Mouse (Mus musculus): ENCODE measurements at regions not wholly inside any gene's neighbourhood (a gene's known extent, or its start where the extent isn't known, plus 50 kb on each side); places are given as distances from the start of the nearest gene placed in this dataset.
A peak's percentile ranks its signal among the peaks of the same experiment; 100 is the strongest.

DNA sequence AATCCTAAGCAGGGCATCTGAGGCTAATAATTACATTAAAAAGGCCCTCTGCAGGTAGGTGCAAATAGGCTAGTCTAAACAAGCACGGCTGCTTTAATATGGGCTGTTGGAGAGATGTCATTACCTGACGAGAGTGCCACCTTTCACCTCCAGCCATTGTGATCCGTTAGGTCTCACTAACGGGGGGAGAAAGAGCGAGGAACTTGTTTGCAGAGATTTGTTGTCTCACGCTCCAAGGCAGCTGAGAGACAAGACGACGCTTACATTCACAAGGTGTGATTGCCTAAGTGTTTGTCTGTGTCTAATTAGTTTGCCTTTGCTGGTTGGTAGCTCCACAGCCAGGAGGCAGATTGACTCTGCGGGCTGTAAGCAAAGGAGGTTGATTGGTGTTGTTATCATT is 180.3 kb downstream of the Zfp326 start:
- DNase-seq (ENCODE audit: low read depth, low spot score): no peak

DNA sequence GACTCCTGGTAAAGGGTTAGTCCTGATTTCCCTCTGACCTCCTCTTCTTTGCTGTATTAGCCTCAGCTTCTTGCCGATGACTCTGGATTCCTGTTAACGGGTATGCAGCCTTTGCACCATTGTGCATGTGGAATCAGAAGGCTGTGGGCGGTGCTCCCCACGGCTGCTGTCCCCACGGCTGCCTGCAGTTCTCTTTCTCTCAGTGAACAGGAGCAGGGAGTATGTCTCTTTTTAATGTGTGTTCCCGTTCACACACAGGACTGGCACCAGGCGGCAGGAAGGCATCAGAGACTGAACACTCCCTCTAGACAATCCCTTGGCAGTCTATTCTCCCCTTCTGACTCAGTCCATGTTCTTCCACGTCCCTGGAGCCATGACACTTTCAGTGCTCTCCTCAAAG is 178.9 kb downstream of the Zfp326 start:
- DNase-seq (ENCODE audit: low read depth, low spot score): no peak

DNA sequence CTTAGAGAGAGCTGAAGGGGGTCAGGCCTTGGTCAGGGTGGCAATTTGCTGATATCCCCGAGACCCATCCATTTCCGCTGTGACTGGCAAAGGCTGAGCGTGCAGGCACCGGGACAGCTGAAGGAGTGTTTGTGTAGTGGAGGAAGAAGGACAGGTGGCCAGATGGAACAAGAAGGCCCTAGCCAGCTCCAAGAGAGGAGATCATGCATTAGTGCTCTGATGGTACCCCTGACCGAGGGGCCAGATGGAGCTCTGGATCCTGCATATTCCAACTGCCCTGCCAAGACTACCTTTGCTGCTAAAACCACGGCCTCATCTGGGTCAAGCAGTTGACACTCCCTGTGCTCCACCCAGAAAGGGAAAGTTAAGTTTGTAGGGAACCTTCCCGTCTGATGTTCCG is 174.7 kb downstream of the Zfp326 start:
- no peak for DNase-seq (ENCODE audit: low read depth, low spot score)

DNA sequence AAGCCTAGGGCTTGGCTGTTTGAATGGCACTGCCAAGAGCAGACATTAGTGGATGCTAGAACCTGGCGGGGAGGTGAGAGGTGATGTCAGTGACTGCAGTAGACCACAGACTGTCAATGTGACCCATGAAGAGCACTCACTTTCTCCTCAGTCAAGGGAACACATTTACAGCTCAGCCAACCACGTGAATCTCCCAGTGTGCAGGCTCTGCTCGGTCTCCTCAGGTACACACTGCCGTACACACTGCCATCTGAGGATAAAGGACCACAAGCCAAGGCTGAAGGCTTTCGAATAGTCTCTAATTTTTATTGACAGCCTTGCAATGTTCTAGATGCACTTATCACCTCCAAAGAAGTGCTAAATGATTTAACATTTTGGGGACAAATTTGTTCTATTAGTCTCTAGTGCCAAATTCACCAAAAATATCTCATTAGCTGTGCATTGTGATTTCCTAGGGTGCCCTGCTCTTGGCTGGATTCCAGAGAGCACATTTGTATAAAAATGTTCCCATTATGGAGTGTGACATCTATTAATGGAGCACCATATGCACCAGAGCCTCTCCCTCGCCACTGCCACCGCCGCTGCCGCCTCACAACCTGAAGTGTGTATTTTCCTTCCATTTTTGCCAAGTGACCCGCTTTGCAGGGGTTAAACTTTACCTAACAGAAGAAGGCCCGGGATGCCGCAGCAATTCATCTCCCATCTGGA is 168.7 kb downstream of the Zfp326 start:
- no peak for DNase-seq (ENCODE audit: low read depth, low spot score)

DNA sequence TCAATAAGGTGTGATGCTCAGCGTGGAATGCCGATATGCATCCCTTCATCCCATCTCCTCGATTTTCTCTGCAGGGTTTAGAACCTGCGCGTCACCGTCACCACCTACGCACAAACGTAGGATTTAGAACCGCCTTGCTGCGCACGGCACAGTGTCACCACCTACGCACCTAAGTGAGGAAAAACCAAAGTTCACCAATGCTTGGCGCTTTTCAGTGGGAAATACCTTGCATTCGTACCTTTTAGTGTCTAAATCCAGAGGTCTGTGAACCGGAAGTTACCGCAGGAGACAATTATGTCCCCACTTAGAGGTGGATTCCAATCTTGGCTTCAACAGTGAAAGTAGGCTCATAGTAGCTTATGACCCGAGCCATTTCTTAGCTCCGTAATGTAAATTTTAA is 162.0 kb downstream of the Zfp326 start:
- DNase-seq (ENCODE audit: low read depth, low spot score): no peak

DNA sequence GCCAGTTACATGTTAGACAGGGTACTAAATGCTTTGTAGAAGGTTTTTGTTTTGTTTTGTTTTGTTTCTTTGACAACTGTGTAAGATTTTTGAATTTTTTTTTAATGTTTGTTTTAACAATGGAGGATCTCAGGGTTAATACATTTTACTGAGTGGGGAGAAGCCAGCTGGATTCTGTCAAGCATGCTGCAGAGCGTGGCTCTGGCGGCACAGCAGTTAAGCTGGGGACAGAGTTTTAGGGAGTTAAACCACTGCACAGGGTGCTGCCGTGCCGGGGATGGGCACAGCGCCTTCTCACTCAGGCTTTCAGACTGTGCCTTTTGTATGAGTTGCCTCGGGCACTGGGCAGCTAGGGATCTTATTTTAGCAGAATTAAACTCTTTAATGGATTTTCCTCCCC is 159.8 kb downstream of the Zfp326 start:
- DNase-seq (ENCODE audit: low read depth, low spot score): no peak

DNA sequence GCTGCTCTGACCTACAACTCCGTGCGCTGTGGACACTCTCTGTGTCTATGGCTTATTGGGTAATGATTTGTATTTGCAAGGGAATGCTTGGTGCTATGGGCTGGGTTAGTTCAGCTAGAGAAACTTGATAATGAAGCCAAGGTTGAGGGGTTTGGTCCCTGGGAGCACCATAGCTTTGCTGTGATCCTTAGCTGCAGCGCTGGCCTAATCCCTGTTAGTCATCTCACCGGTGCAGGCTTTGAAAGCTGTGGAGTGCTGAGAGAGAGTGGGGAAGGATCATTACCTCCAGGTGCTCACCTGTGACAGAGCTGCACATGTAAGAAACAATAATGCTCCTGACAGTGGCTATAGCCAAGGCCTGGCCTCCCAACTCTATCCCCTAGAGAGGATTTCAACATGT is 156.6 kb downstream of the Zfp326 start:
- DNase-seq (ENCODE audit: low read depth, low spot score): no peak

DNA sequence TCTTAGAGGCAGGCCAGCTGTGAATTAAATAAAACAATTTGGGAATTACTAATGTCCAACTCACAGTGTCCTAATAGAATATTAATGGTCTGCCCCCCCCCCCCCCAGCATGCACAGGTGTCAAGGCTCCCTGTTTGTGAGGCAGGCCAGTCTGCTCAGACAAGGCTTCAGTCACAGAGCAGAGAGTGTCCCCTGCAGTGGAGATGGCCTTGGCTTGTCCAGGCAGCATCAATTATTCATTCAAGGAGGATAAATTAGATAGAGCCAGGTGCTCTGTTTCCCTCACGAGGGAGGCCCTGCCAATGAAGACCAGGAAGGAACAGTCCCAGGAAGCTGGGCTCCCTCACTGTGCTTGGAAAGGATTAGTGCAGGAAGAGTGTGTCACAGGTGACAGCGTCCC is 150.5 kb downstream of the Zfp326 start:
- DNase-seq (ENCODE audit: low read depth, low spot score): no peak

DNA sequence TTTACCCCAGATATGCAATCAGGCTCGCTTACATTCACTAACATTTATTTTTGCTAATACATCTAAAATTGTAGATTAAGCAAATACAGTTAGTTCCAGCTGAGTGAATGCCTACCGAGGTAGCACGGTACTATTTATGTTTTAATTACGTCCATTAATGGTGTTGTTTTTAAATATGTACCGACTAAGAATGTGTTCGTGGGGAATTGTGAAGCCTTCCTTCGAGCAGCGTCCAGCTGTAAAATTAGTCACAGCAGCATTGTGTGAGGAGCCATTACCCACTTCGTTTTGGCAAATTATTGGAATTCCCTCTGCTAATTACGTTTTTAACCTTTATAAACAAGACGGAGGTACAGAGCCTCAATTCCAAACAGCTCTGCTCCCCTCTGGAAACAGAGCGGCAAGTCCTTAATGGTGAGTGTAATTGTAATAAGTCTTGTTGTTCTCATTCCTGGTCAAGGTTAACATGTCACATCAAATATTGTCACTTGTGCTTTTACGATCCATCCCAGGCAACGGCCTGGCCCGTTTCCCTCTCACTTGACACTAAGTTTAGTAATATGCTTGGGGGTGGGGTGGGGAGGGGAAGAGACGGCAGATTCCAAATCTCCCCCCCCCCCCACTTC is 128.0 kb downstream of the Zfp326 start:
- no peak for DNase-seq (ENCODE audit: low read depth, low spot score)

DNA sequence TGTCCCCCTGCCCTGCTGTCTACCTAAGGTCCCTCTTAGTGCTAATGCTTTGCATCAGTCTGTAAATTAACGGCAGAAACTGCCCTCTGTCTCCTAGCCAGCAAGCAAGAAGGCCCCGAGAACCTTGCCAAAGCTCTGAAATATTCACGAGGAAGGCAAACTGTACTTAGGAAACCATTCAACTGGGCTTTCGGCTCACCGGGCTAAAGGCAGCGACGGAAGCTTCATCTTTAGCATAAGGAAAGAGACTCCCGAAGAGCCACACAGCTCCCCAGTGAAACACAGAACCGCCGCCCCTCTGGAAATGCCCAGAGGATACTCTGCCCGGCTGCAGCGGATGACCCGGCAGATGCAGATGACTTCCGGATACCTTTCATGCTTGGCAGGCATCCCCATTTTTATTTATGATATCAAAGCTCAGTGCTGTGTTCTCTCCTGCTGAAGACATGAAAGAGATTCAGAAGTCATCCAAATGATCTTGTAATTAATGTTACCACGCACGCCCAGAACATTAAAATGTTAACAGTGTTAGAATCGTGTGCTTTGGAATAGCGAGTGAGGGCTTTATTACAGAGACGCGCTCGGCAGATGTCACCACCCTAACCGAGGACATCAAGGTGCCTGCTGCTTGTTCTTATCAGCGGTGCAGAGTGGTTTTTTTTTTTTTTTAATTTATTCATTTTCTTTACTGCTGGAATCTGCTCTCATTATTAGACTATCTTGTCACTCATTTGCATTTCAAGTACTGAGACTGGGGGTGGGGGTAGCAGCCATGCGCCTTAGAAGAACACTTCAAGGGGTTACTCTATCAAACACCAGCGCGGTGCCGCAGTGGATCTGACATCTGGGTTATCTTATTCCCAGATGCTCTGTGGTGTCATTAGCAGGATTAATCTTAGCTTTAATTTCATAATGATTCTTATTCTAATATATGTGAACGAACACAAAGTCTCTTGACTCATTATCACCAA is 127.2 kb downstream of the Zfp326 start:
- no peak for DNase-seq (ENCODE audit: low read depth, low spot score)

DNA sequence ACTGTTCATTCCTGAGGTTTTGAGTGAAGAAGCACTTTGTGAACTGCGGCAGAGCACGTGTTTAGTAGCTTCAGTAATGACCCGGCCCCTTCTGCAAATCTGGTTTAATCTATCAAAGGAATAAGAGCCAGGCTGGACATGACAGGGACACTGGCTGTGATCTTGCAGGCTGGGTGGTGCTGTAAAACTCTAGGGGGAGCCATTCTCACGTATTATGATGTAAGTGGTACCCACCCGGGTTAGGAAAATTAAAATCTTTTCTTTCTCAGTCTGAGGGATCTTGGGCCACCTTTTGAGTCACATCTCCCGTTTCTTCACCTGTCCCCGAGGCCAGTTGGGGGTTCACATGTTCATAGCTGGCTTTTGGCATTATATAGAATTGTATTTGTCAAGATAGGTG is 126.0 kb downstream of the Zfp326 start:
- DNase-seq (ENCODE audit: low read depth, low spot score): peak; percentile 25

DNA sequence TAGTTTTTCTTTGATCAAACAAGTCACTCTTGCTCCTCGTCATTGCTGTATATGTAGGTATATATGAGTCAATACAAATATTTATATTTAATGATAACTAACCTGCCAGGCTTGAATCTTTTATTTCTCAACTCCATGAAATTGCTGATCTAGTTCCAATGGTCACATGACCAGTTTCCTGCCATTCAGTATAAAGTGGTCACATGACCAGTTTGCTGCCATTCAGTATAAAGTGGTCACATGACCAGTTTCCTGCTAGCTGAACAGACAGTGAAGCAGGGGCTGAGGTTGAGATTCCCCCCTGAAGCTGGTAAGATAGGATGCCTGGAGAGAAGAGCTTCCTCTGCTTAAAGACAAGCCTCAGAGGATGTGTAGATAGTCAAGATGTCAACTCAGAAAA is 117.9 kb downstream of the Zfp326 start:
- DNase-seq (ENCODE audit: low read depth, low spot score): no peak

DNA sequence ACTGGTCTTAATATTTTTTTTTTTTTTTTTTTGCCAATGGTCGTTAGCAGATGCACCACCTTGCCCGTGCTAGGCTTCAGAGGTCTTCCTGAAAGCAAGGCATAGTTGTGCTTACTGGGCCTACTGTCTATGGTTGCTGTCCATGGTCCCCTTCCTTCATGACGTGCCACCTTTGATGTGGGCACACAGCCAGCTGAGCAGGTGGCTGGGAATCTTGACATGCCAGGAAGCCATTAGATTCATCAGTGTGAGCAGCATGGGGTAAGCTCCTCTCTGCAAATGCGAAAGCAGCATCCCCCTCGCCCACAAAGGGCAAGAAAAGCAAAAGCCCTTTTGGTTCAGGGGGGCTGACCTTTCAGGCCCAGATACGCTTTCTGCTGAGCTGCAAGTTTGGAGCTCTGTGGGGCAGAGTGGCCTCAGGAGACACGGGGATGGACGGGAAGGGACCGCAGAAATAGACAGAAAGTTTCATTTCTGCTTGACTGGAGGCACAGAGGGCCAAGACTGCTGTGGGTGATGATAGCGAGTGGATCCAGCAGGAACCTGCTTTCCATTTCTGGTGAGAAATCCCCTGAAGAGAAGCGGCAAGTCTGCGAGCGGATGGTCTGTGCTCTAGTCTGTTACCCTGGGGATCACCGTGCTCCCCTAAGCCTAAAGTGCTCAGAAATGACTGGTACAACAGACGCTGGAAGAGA is 116.8 kb downstream of the Zfp326 start:
- DNase-seq (ENCODE audit: low read depth, low spot score): no peak

DNA sequence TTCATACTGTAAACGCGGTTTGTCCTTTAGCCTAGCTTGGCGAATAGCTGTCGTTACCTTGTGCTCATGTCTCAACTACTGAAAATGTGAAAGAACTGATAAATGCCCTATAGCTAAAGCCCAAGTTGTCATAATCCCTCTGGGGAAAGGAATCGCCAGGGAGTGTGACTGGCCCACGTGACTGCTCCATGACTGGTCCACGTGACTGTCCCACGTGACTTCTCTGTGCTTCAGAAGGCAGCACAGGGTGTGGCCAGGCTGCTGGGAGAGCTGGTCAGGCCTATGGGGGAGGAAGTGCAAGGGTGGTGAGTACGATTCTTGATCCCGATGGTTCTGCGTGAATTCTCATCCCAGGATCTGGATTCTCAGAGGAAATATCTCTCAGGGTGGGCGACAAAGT is 114.4 kb downstream of the Zfp326 start:
- DNase-seq (ENCODE audit: low read depth, low spot score): no peak

DNA sequence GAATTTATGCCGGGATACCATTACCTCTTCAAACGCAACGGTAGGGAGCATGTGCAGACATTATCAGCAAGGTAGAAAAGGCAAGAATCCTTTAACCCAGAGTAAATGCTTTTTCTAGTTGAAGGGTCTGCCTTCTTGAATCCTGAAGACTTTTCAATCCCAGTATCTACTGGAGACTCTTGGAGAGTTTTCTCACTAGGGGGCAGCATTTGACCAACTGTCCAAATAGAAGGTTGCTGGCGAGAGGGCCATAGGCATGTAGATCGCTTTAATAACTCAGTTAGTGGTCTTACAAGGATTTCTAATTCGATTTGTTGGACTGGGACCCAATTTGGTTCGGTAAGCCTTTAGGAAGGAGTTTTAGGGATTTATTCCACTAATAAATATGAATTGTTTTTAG is 110.0 kb downstream of the Zfp326 start:
- peak; percentile 47 for DNase-seq (ENCODE audit: low read depth, low spot score)

DNA sequence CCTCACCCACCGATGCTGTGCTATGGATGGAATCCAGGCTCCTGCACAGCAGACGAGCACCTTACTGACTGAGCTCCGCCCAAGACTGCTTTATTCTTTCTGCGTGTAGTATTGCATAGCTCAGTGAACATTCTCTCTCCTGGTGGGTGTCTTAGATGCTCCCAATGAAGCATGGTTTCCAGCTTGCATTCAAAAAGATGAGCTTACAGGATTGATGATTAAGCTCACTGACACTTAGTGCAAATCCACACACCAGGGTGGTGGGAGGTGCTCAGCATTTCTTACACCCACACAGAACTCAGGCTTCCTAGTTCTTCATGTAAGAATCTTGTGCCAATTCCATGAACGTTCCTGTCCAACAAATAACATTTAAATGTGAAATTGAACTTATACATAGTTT is 106.8 kb downstream of the Zfp326 start:
- DNase-seq (ENCODE audit: low read depth, low spot score): no peak

DNA sequence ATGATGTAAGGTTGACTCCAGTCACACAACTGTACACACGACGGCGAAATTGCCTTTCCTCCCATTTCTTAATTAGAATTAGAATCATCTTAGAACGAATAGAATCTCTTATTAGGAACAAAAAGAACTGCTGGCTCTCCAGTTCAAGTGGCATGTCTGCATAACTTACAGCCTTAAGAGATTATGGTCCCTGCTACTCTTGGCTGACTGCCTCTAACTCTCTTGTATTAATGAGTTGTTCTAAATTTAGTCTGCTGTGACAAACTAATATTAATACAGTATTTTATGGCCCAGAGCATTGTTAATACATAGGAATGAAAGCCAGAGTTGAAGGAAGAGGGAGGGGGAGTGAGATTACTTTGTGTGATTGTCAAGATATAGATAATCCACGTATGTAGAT is 100.4 kb downstream of the Zfp326 start:
- no peak for DNase-seq (ENCODE audit: low read depth, low spot score)

DNA sequence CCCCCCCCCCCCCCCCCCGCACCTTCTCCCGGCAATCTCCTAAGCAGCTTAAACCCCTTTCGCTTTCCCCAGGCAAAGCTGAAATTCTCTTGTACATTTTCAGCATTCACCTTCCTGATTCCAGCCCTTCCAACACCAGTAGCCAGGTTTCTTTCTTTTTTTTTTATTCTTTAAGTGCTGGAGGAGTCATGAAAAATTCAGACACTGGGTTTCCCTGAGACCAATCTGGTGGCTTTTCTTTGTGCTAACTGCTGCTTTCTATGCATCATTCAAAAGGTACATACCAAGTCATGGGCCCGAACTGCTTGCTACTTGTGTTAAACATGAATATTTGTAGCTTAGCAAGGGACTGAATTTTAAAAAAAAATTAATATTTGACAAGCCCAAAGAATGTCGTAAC is 99.7 kb downstream of the Zfp326 start:
- no peak for DNase-seq (ENCODE audit: low read depth, low spot score)

DNA sequence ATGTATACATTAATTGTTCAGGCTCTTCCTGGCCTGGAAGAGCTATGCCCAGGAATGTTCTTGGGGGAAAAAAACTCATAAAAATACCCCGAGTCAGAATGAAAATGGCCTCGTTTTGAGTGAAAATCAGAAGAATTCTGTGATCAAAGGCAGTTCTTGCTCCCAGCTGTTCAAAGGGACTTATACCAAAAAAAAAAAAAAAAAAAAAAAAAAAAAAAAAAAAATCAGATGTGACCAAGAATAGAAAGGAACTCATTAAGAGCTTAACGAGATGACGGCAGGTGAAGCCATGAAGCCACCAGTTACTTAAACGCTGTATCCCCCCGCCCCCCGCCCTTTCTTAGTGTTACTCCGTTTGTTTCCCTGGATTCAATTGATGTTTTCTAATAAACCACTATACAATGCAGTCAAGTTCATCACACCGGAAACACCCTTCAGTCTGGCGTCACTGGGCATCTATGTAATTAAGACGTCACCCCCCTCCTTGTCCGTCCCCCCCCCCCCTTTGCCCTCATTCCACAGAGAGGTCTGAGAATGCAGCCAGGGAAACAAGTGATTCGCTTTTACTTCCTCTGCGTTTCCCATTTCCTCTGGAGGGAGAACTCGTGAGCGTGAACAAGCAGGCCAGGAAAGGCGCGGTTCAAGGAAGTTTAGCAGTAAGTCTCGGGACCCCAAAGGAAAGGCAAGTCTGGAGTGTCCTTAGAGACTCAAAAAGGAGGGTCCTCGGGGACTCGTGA is 99.1 kb downstream of the Zfp326 start:
- DNase-seq (ENCODE audit: low read depth, low spot score): no peak

DNA sequence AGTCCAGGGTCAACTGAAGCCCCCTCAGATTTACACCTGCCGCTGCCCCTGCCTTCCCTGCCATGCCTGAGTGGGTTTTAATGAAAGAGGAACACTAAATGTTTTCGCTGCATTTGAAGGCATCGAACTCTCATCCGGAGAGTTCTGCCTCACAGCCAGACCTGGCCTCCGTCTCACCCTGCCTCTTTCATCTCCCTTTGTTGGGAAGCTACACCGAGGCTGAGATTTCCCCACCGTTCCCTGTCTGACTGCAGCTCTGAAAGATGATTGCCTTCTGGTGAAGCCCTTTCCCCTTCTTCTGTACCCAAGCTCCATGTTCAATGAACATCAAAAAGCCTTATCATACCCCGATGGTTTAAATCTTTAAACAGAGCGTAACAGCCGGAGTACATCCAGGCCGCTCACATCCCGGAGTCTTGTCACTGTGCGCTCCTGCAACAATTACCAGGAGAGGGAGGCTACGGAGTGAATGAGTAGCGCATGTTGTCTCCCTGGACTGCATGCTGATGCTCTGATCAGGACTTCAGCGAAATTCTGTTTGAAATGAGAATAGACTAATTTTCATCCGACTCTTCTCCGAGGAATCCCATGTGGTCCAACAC is 98.3 kb downstream of the Zfp326 start:
- no peak for DNase-seq (ENCODE audit: low read depth, low spot score)
